Mouse (Mus musculus): Measurements from ENCODE around the gene Lage3. TPM values are rescaled to one million over a fixed set of nuclear protein-coding genes. Genes with fewer than 3 reads are reported as not detected.
A peak's percentile ranks its signal among the peaks of the same experiment; 100 is the strongest.

Lage3 gene
- polyA plus RNA-seq, 1 experiment from 2014 or later, result 109 TPM

- peak; percentile 82 for DNase-seq (ENCODE audit: low spot score)
- peaks cover 7% of the 10 kb centered on the region for H3K4me1 ChIP-seq (ENCODE audit: control insufficient read depth, insufficient read depth, low read length)
- ATAC-seq, result peak; percentile 87
- H3K27me3 ChIP-seq (replicated peaks; ENCODE audit: control insufficient read depth, insufficient read depth, low read length), result no peaks in the 10 kb centered on the region
- peak within 1 kb of the TSS; percentile 72 for H3K4me2 ChIP-seq (ENCODE audit: low read length)
- H3K36me3 ChIP-seq (ENCODE audit: control insufficient read depth, insufficient read depth, low read length), result peaks cover 71% of the 10 kb centered on the region
- peak within 1 kb of the TSS; percentile 94 for H3K27ac ChIP-seq (ENCODE audit: low read depth, low read length)
- H3K4me3 ChIP-seq (ENCODE audit: low read depth, low read length), result peak within 1 kb of the TSS; percentile 51
- H3K9me3 ChIP-seq (replicated peaks; ENCODE audit: control insufficient read depth, low read length), result no peaks in the 10 kb centered on the region
- 22% methylated on average over 41 of the region's 41 CpGs for WGBS
- H3K9ac ChIP-seq (ENCODE audit: low read length), result peak within 1 kb of the TSS; percentile 80
Measured at GRCm38 (mm10) chrX:74304867-74305700, 48.3 kb downstream of the Lage3 start, which contains the start of gene Gdi1. TSS of gene Gdi1 (plus strand) at chrX:74304998.

Small RNA genes within 50 kb of the gene (microRNA-seq; reads per million reads assigned to microRNA genes)
- gene Mir7092, result 0.40 reads per million

Other genes starting within 250 kb of the Lage3 start
- not detected in 2 replicates for gene Opn1mw, start 226.2 kb downstream of the Lage3 start, polyA plus RNA-seq (2014; fragmentation: Nextera tagmentation; extraction: Ambion mirVana)
- 12.6 and 14.2 TPM in 2 replicates for gene Mecp2, start 218.3 kb downstream of the Lage3 start, polyA plus RNA-seq (2014; fragmentation: Nextera tagmentation; extraction: Ambion mirVana)
- not detected in 2 replicates for gene Tex28, start 185.8 kb downstream of the Lage3 start, polyA plus RNA-seq (2014; fragmentation: Nextera tagmentation; extraction: Ambion mirVana)
- gene Tktl1, start 176.4 kb downstream of the Lage3 start, polyA plus RNA-seq (2014; fragmentation: Nextera tagmentation; extraction: Ambion mirVana), result 0.11 TPM in 1 of 2 replicates, not detected in the other
- 88.1 and 103 TPM in 2 replicates for gene Flna, start 103.8 kb downstream of the Lage3 start, polyA plus RNA-seq (2014; fragmentation: Nextera tagmentation; extraction: Ambion mirVana)
- 26.1 and 37.9 TPM in 2 replicates for gene Emd, start 98.9 kb downstream of the Lage3 start, polyA plus RNA-seq (2014; fragmentation: Nextera tagmentation; extraction: Ambion mirVana)
- gene Rpl10, start 82.8 kb downstream of the Lage3 start, polyA plus RNA-seq (2014; fragmentation: Nextera tagmentation; extraction: Ambion mirVana), result 528 and 677 TPM in 2 replicates
- 60.2 and 65.0 TPM in 2 replicates for gene Taz, start 71.7 kb downstream of the Lage3 start, polyA plus RNA-seq (2014; fragmentation: Nextera tagmentation; extraction: Ambion mirVana)
- 2.9 and 3.1 TPM in 2 replicates for gene Dnase1l1, start 71.3 kb downstream of the Lage3 start, polyA plus RNA-seq (2014; fragmentation: Nextera tagmentation; extraction: Ambion mirVana)
- 168 and 185 TPM in 2 replicates for gene Atp6ap1, start 56.5 kb downstream of the Lage3 start, polyA plus RNA-seq (2014; fragmentation: Nextera tagmentation; extraction: Ambion mirVana)
- 614 and 712 TPM in 2 replicates for gene Gdi1, start 48.6 kb downstream of the Lage3 start, polyA plus RNA-seq (2014; fragmentation: Nextera tagmentation; extraction: Ambion mirVana)
- gene Fam50a, start 40.6 kb downstream of the Lage3 start, polyA plus RNA-seq (2014; fragmentation: Nextera tagmentation; extraction: Ambion mirVana), result 42.6 and 54.4 TPM in 2 replicates
- 36.4 and 47.5 TPM in 2 replicates for gene Plxna3, start 24.6 kb downstream of the Lage3 start, polyA plus RNA-seq (2014; fragmentation: Nextera tagmentation; extraction: Ambion mirVana)
- gene Ubl4a, start 19.6 kb upstream of the Lage3 start, polyA plus RNA-seq (2014; fragmentation: Nextera tagmentation; extraction: Ambion mirVana), result 77.7 and 81.5 TPM in 2 replicates
- 6.8 and 7.8 TPM in 2 replicates for gene Slc10a3, start 19.7 kb upstream of the Lage3 start, polyA plus RNA-seq (2014; fragmentation: Nextera tagmentation; extraction: Ambion mirVana)
- gene Fam3a, start 39.7 kb upstream of the Lage3 start, polyA plus RNA-seq (2014; fragmentation: Nextera tagmentation; extraction: Ambion mirVana), result 29.8 and 35.2 TPM in 2 replicates
- gene Ikbkg, start 39.7 kb upstream of the Lage3 start, polyA plus RNA-seq (2014; fragmentation: Nextera tagmentation; extraction: Ambion mirVana), result 22.9 and 23.4 TPM in 2 replicates
- 67.9 and 68.4 TPM in 2 replicates for gene G6pdx, start 75.6 kb upstream of the Lage3 start, polyA plus RNA-seq (2014; fragmentation: Nextera tagmentation; extraction: Ambion mirVana)
- not detected in 2 replicates for gene Gm6880, start 127.8 kb upstream of the Lage3 start, polyA plus RNA-seq (2014; fragmentation: Nextera tagmentation; extraction: Ambion mirVana)
- not detected in 2 replicates for gene Olfr1326-ps1, start 221.3 kb upstream of the Lage3 start, polyA plus RNA-seq (2014; fragmentation: Nextera tagmentation; extraction: Ambion mirVana)
- gene Olfr1325, start 239.1 kb upstream of the Lage3 start, polyA plus RNA-seq (2014; fragmentation: Nextera tagmentation; extraction: Ambion mirVana), result not detected in 2 replicates

All from forebrain, embryonic 14.5 days (tissue).